Mouse (Mus musculus): ENCODE data around the gene Rnf216. TPM values are rescaled to one million over a fixed set of nuclear protein-coding genes. Genes with fewer than 3 reads are reported as not detected.
A peak's percentile ranks its signal among the peaks of the same experiment; 100 is the strongest.

Rnf216 gene
- polyA plus RNA-seq, 2 experiments: 9.7 to 10.8 TPM

DNA sequence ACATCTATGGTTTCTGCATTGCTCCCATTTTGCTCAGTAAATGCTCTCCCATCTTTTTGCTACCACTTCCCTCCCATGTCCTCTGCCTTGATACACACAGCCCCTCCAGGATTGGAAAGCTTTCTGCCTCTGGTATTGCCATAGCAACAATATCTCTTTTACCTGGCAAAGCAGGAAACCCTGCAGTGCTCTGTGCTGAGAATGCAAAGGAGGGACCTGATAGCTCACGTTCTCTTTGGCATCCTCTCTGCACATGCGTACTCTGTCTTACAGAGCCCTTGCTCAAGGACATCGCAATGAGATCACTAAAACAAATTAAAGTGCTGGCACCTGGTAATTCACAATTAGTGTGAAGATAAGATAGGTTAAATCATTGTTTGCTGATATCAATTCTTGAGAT is 51.3 kb downstream of the Rnf216 start:
- Histone ChIP-seq H3K36me3 (replicated peaks; ENCODE audit: control insufficient read depth, insufficient read depth, low read depth) (peaks cover 11% of the 10 kb centered on the region), H3K9ac (replicated peaks) (peak overlapping the region; percentile 44; the same call in 1 of the 2 replicates)
- no peak for DNase-seq (ENCODE audit: low read depth in 3 of 3, low spot score in 3 of 3)

GRCm38 (mm10) chr5:143060774-143061385 is 51.9 kb downstream of the Rnf216 start:
- DNase-seq (ENCODE audit: low read depth in 3 of 3, low spot score in 3 of 3) (no peak), ATAC-seq (ENCODE audit: insufficient read depth) (no peak)
- H3K4me3 ChIP-seq (ENCODE audit: insufficient read depth in 1 of 2, low read depth in 2 of 2, low read length in 2 of 2): no peak overlapping the region
- no peak for TF ChIP-seq EP300 (IDR thresholded peaks at IDR 0.05; ENCODE audit: low read depth)
- no peak for TF ChIP-seq CTCF (IDR thresholded peaks at IDR 0.05; ENCODE audit: low read depth)
- peaks cover 11% of the 10 kb centered on the region for H3K36me3 ChIP-seq (replicated peaks; ENCODE audit: control insufficient read depth, insufficient read depth, low read depth)
- H3K9ac ChIP-seq (replicated peaks): peak overlapping the region; percentile 44; the same call in 1 of the 2 replicates
- H3K27me3 ChIP-seq (ENCODE audit: control insufficient read depth, insufficient read depth, low read length): no peaks in the 10 kb centered on the region
- peak overlapping the region; percentile 95 for H3K27ac ChIP-seq
- H3K4me2 ChIP-seq (ENCODE audit: low read depth): peak overlapping the region; percentile 79
- peaks cover 67 to 70% of the 10 kb centered on the region in 2 experiments for H3K4me1 ChIP-seq (replicated peaks; ENCODE audit: control insufficient read depth in 2 of 2, insufficient read depth in 2 of 2, low read length in 1 of 2)
- WGBS (ENCODE audit: insufficient replicate concordance): 42% methylated on average over 2 of the region's 2 CpGs
- H3K9me3 ChIP-seq (ENCODE audit: control insufficient read depth, low read length): no peaks in the 10 kb centered on the region

More for the DNA sequence above, 51.3 kb downstream of the Rnf216 start:
- ATAC-seq (ENCODE audit: insufficient read depth): no peak
- H3K4me1 ChIP-seq (replicated peaks; ENCODE audit: control insufficient read depth in 2 of 2, insufficient read depth in 2 of 2, low read length in 1 of 2): peaks cover 67 to 70% of the 10 kb centered on the region in 2 experiments
- no peak overlapping the region for H3K4me3 ChIP-seq (ENCODE audit: insufficient read depth in 1 of 2, low read depth in 2 of 2, low read length in 2 of 2)
- H3K27me3 ChIP-seq (ENCODE audit: control insufficient read depth, insufficient read depth, low read length): no peaks in the 10 kb centered on the region
- H3K4me2 ChIP-seq (ENCODE audit: low read depth): no peak overlapping the region
- 68% methylated on average over 3 of the region's 3 CpGs for WGBS (ENCODE audit: insufficient replicate concordance)
- TF ChIP-seq EP300 (IDR thresholded peaks at IDR 0.05; ENCODE audit: low read depth) (no peak), CTCF (IDR thresholded peaks at IDR 0.05; ENCODE audit: low read depth) (no peak)
- no peaks in the 10 kb centered on the region for H3K9me3 ChIP-seq (ENCODE audit: control insufficient read depth, low read length)
- peak overlapping the region; percentile 95 for H3K27ac ChIP-seq

- DNase-seq (ENCODE audit: low read depth in 3 of 3, low spot score in 3 of 3) (peak; percentile 49 to 73 (median 65)), ATAC-seq (ENCODE audit: insufficient read depth) (peak; percentile 53)
- H3K4me2 ChIP-seq (ENCODE audit: low read depth): peak overlapping the region; percentile 79
Observed at GRCm38 (mm10) chr5:143059958-143060357, 52.8 kb downstream of the Rnf216 start.

GRCm38 (mm10) chr5:143059182-143059581 is 53.6 kb downstream of the Rnf216 start:
- H3K36me3 ChIP-seq (replicated peaks; ENCODE audit: control insufficient read depth, insufficient read depth, low read depth): peaks cover 8% of the 10 kb centered on the region
- H3K27me3 ChIP-seq (ENCODE audit: control insufficient read depth, insufficient read depth, low read length): no peaks in the 10 kb centered on the region
- H3K4me2 ChIP-seq (ENCODE audit: low read depth): peak overlapping the region; percentile 79
- peak overlapping the region; percentile 95 for H3K27ac ChIP-seq
- H3K4me1 ChIP-seq (replicated peaks; ENCODE audit: control insufficient read depth in 2 of 2, insufficient read depth in 2 of 2, low read length in 1 of 2): peaks cover 76 to 78% of the 10 kb centered on the region in 2 experiments
- peak; percentile 54 to 66 (median 64) for DNase-seq (ENCODE audit: low read depth in 3 of 3, low spot score in 3 of 3)
- H3K9ac ChIP-seq (replicated peaks): peak overlapping the region; percentile 67
- no peaks in the 10 kb centered on the region for H3K9me3 ChIP-seq (ENCODE audit: control insufficient read depth, low read length)
- ATAC-seq (ENCODE audit: insufficient read depth): peak; percentile 70
- TF ChIP-seq EP300 (IDR thresholded peaks at IDR 0.05; ENCODE audit: low read depth): peak; percentile 48; the same call in 1 of the 2 replicates
- TF ChIP-seq CTCF (IDR thresholded peaks at IDR 0.05; ENCODE audit: low read depth): no peak
- no peak overlapping the region for H3K4me3 ChIP-seq (ENCODE audit: insufficient read depth in 1 of 2, low read depth in 2 of 2, low read length in 2 of 2)

More at GRCm38 (mm10) chr5:143059958-143060357, 52.8 kb downstream of the Rnf216 start:
- Histone ChIP-seq H3K4me3 (ENCODE audit: insufficient read depth in 1 of 2, low read depth in 2 of 2, low read length in 2 of 2) (no peak overlapping the region), H3K4me1 (replicated peaks; ENCODE audit: control insufficient read depth in 2 of 2, insufficient read depth in 2 of 2, low read length in 1 of 2) (peaks cover 68 to 70% of the 10 kb centered on the region in 2 experiments), H3K27ac (peak overlapping the region; percentile 95), H3K36me3 (replicated peaks; ENCODE audit: control insufficient read depth, insufficient read depth, low read depth) (peaks cover 10% of the 10 kb centered on the region), H3K9ac (replicated peaks) (peak overlapping the region; percentile 67), H3K27me3 (ENCODE audit: control insufficient read depth, insufficient read depth, low read length) (no peaks in the 10 kb centered on the region), H3K9me3 (ENCODE audit: control insufficient read depth, low read length) (no peaks in the 10 kb centered on the region)
- TF ChIP-seq CTCF (IDR thresholded peaks at IDR 0.05; ENCODE audit: low read depth) (no peak), EP300 (IDR thresholded peaks at IDR 0.05; ENCODE audit: low read depth) (peak; percentile 79)
- WGBS (ENCODE audit: insufficient replicate concordance): 29% methylated on average over 1 of the region's 1 CpGs

DNA sequence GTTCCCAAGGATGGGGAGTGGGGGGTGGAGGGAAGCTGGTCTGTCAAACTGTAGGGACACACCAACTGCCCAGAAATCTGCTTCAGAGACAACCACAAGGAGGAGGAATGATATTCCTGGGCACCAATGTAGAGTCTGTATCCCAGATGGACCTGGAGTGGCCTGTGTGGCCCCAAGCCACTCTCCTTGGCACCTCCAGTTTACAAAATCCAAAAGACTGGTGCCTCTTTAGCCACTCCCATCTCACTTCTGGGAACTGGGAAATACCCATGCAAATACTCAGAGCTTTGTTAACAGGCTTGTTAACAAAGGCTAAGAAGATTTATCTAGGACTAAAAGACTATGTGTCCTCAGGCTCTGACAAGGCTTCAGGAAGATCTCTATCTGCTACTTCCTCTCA is 54.1 kb downstream of the Rnf216 start:
- Histone ChIP-seq H3K9me3 (ENCODE audit: control insufficient read depth, low read length) (no peaks in the 10 kb centered on the region), H3K9ac (replicated peaks) (peak overlapping the region; percentile 67), H3K4me1 (replicated peaks; ENCODE audit: control insufficient read depth in 2 of 2, insufficient read depth in 2 of 2, low read length in 1 of 2) (peaks cover 81 to 83% of the 10 kb centered on the region in 2 experiments), H3K36me3 (replicated peaks; ENCODE audit: control insufficient read depth, insufficient read depth, low read depth) (peaks cover 3% of the 10 kb centered on the region), H3K4me2 (ENCODE audit: low read depth) (peak overlapping the region; percentile 79), H3K4me3 (ENCODE audit: insufficient read depth in 1 of 2, low read depth in 2 of 2, low read length in 2 of 2) (peak overlapping the region in 1 of 2 experiments; percentile 27; a peak in 1 of 4 replicates), H3K27me3 (ENCODE audit: control insufficient read depth, insufficient read depth, low read length) (no peaks in the 10 kb centered on the region), H3K27ac (peak overlapping the region; percentile 95)
- DNase-seq (ENCODE audit: low read depth in 3 of 3, low spot score in 3 of 3) (peak in 1 of 3 experiments; percentile 71), ATAC-seq (ENCODE audit: insufficient read depth) (peak; percentile 51; the same call in 1 of the 2 replicates)
- no peak for TF ChIP-seq CTCF (IDR thresholded peaks at IDR 0.05; ENCODE audit: low read depth)
- no peak for TF ChIP-seq EP300 (IDR thresholded peaks at IDR 0.05; ENCODE audit: low read depth)
